Mouse (Mus musculus): ENCODE measurements at regions not wholly inside any gene's neighbourhood (a gene's known extent, or its start where the extent isn't known, plus 50 kb on each side); places are given as distances from the start of the nearest gene placed in this dataset.
"Not testable (repeated sequence)": the region's sequence is repeated elsewhere in the genome, so short reads cannot be mapped to it uniquely, and the experiment has no call there.

GRCm38 (mm10) chr13:3035291-3035690 is 502.6 kb upstream of the Gdi2 start:
- DNase-seq (ENCODE audit: low read depth) = not testable (repeated sequence)

GRCm38 (mm10) chr13:3037010-3037409 is 500.9 kb upstream of the Gdi2 start:
- peak; percentile 1 for DNase-seq (ENCODE audit: low read depth)

- not testable (repeated sequence) for DNase-seq (ENCODE audit: low read depth)
Observed at GRCm38 (mm10) chr13:3046381-3047105, 491.3 kb upstream of the Gdi2 start.

GRCm38 (mm10) chr13:3083480-3083879 is 454.4 kb upstream of the Gdi2 start:
- not testable (repeated sequence) for DNase-seq (ENCODE audit: low read depth)

- not testable (repeated sequence) for DNase-seq (ENCODE audit: low read depth)
Observed at GRCm38 (mm10) chr13:3089971-3090370, 447.9 kb upstream of the Gdi2 start.

- DNase-seq (ENCODE audit: low read depth) = not testable (repeated sequence)
Observed at GRCm38 (mm10) chr13:3106543-3106942, 431.3 kb upstream of the Gdi2 start.

GRCm38 (mm10) chr13:3128150-3128549 is 409.7 kb upstream of the Gdi2 start:
- DNase-seq (ENCODE audit: low read depth) = peak; percentile 3

GRCm38 (mm10) chr13:3137281-3137680 is 400.6 kb upstream of the Gdi2 start:
- not testable (repeated sequence) for DNase-seq (ENCODE audit: low read depth)

GRCm38 (mm10) chr13:3138698-3139097 is 399.2 kb upstream of the Gdi2 start:
- no peak for DNase-seq (ENCODE audit: low read depth)

GRCm38 (mm10) chr13:3145513-3145912 is 392.4 kb upstream of the Gdi2 start:
- not testable (repeated sequence) for DNase-seq (ENCODE audit: low read depth)
